Mouse (Mus musculus) neural tube, embryonic 10.5 days (tissue): ENCODE measurements around the gene Usp30.

Source experiments
- DNase-seq: peaks from one replicate; pipeline ENCODE4 v3.0.0-alpha.2; 2017; ENCODE audit warnings: low spot score; ENCODE audit errors: extremely low spot score

The Usp30 gene

DNA sequence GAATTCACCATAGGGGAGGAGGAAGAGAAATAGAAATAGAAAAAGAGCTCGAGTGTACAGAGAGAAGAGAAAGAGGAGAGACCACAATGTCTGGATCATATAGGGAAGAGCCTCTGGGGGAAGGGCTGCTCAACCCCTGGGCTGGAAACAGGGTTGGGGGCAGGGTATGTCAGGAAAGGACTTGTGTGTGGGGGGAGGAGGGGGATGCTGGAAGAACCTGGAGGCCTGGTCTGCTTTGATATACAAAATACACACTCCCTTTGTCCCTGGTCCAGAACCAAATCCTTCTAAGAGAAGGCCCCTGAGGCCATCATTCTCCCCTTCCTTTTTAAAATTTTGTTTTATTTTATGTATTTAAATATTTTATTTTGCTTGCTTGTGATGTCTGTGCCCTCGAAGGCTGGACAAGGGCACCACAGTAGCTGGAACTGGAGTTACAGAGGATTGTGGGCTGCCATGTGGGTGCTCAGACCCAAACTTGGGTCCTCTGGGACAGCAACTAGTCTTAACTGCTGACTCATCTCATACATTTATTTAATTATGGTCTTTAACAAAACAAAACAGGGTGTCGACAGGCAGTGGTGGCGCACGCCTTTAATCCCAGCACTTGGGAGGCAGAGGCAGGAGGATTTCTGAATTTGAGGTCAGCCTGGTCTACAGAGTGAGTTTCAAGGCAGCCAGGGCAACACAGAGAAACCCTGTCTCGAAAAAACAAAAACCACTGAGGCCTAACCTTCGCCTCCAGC, 61.4 kb downstream of the Usp30 start:
- DNase-seq = no peak

DNA sequence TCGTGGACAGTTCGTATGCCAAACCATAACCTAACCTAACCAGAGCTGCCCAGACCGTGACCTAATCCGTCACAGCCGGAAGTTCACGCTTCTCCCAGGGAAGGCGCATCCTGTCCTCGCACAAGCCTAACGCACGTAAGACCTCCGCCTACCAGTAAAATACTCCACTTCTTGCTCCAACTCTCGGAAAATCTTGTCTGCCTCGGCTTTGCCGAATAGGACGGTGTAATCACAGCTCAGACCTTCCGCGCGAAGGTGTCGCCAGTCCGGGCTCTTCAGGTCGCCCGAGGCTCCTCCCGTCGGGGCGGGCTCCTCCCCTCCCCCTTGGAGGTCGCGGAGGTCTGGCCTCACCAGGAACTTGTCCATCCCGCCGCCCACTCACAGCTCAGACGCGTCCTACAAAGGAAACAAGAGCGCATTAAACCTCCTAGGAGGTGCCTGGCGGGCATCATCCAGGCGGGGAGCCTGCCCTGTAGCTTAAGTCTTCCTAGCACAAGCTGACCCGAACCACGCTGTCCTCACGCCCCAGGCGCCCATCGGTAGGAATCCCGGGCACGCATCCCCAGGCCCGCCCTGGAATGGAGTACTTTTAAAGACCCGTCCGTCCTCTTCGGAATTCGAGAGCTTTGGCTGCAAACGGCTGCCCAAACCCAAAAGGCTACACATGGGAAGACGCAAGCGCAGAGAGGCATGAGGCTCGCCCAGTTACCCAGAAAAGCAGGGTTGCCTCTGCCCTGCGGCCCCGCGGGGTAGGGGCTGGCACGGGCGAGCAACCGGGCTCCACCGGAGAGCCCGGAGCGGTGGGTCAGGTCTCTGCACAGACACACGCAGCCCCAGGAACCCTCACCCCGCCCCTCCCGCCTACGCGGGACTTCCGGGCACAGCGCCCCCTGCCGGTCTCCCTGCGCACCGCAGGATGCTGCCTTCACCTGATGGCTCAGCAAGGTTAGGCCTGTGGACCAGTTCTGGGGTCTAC, 62.4 kb downstream of the Usp30 start, which contains the start of gene Alkbh2:
TSS of gene Alkbh2 (minus strand) at position 845 of the 976 bp plus-strand sequence.
- peak; percentile 98 for DNase-seq

GRCm38 (mm10) chr5:114129550-114130210, 64.4 kb downstream of the Usp30 start:
- DNase-seq = no peak

DNA sequence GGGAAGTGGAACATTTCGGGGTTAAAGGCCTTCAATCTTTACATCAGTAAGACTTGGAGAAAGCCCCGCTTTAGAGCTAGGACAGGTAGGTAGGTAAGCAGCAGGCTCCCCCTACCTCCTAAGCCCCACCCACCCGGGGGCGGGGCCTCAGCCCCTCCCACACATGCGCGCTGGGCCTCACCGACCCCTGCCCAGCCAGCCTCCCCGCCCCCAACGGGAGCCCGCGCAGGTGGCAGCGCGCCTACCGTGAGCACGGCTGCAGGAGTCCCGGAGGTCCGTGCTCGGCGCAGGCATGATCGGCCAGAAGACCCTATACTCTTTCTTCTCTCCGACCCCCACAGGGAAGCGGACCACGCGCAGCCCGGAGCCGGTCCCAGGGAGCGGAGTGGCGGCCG, 64.9 kb downstream of the Usp30 start, which contains the start of gene Ung:
TSS of gene Ung (plus strand) at position 176 of the 395 bp plus-strand sequence.
- DNase-seq = no peak

DNA sequence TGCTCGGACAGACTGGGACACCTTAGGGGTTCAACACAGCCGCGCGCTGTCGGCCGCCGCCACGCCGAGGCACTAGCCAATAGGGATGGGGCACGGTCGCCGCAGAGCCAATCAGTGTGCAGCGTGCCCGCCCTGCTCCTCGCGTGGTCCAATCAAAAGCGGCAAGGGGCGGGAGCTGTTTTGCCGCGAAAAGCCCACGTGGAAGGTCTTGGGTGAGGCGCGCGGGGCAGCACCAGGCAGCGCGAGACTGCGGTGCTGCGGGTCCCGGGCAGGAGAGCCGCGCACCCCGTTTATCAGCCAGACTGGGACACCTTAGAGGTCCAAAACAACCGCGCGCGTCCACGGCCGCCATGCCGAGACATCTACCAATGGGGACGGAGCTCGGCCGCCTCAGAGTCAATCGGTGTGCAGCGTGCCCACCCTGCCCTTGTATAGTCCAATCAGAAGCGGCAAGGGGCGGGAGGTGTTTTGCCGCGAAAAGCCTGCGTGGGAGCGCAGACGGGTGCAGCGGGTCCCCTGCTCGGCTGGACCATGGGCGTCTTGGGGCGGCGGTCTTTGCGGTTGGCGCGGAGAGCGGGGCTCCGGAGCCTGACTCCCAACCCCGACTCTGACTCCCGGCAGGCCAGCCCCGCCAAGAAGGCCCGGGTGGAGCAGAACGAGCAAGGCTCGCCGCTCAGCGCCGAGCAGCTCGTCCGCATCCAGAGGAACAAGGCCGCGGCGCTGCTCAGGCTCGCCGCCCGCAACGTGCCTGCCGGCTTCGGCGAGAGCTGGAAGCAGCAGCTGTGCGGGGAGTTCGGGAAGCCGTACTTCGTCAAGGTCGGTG, 65.6 kb downstream of the Usp30 start:
- DNase-seq = peak; percentile 96

- DNase-seq = no peak
These were observed 66.2 kb downstream of the Usp30 start for GRCm38 (mm10) chr5:114131521-114131840.

DNA sequence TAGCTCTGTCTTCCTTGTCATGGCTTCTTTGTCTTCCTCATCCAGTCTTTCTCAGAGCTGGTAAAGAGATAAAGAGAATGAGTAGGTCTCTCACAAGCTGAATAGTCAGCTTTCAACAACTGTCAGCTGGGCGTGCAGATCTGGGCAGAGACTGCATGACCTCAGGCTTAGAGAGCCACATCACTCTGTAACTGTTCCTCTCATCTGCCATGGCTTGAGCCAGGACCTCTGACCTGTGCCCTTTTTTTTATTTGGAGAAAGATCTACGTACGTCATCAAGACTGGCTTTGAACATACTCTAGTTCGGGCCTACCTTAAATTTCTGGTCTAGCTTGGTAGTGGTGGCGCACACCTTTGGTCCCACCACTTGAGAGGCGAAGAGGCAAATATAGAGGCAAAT, 67.6 kb downstream of the Usp30 start:
- DNase-seq = no peak

DNA sequence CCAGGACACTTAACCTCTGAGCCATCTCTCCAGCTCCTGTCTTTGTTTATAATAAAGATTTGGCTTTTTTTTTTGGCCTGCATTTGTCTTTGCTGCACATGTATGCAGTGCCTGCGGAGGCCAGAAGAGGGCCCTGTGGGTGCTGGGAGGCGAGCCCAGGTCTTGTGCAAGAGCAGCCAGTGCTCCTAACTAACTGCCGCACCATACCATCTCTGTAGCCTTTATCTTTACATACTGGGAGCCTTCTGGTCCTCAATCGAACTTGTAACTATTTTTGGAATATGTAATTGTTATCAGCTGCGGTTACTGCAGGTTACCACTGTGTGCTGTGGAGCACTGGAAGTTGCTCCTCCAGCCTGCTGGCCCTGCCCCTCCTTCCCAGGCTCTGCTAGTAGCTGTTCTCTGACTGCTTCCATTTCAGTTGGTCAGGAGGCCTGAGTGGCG, 68.9 kb downstream of the Usp30 start:
- DNase-seq = no peak

DNA sequence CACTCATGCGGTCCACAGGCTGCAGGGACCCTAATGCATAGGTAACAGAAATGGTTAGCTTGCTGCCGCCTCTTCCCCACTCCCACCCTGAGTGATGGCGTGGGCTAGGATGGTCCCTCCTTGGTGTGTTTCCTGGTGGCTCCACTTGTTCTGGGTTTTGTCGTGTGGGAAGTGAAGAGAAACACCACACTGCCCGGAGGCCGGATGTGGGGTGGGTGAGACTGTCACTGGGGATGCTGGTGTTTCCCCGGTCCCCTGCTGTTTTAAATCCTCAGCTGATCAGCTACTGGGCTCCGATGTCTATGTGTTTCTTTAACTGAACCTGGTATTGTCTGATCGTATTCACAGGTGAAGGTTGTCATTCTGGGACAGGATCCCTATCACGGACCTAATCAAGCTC, 70.3 kb downstream of the Usp30 start:
- no peak for DNase-seq

DNA sequence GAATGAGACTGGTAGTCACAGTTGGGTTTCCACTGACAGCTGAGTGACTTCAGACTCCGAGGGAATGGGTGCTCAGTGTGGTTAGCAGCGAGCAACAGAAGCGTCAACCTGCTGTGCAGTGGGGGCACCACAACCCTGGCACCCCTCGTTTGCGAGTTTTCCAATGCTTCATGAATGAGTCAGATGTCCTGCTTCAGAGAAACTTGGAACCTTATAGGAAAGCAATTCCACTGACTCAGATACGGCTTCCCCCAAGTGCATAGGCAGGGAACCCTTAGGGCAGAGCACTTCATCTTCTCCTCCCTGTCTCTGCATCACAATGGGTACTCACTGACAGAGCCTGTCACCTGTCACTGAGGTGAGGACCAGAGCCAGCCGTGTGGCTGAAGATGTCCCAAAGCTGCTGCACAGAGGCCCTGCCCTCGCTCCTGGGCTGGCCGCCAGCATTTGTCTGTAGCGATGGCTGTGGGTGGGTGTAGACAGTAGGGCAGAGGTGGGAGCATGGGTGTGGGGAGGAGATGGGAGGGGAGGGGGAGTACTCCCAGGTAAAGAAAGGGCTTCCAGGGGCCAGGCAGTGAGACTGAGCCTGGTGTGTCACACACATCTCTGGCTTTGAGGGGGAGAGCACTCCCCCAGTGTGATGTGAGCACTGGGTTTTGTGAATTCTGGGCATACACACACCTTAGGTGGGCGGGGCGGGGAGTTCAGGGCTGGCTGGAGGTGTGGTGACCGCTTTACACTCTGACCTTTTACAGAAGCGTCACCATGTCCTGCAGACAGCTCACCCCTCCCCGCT, 72.4 kb downstream of the Usp30 start:
- no peak for DNase-seq

DNA sequence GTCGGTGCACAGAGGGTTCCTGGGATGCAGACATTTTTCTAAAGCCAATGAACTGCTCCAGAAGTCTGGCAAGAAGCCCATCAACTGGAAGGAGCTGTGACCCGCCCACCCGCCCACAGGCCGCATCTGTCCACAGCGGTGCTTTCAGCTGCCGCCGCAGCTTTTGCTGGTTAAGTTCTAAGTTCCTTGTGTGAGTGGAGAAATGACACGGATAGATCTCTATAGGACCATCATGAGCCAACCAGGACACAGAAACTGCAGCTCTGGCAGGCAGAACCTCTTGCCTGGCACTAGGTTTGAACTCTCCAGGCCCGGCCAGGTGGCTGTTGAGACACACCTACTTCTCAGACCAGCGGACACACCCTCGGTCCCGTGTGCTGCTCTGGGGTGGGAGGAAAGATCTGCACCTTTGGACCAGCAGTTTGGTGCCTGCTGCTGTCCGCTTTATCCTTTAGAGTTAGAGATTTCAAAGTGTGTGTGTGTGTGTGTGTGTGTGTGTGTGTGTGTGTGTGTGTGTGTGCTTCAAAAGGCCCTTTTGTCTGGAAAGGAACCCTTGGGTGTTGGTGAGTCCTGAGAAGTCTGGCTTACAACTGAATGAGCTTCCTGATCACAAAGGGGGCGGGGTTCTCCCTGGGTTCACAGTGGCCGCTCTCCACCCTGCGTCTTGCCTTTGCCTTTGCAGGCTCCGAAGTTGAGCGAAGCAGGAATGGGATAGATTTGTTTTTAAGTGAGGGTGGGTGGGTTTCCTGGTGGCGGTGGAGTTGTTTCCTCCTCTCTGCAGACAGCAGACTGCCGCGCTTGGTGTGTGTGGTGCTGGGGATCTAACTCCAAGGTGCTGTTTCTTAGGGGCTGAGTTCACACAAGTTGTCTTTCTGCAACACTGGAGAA, 73.3 kb downstream of the Usp30 start:
- no peak for DNase-seq

- no peak for DNase-seq
These were observed 73.9 kb downstream of the Usp30 start for GRCm38 (mm10) chr5:114139175-114139574.

DNA sequence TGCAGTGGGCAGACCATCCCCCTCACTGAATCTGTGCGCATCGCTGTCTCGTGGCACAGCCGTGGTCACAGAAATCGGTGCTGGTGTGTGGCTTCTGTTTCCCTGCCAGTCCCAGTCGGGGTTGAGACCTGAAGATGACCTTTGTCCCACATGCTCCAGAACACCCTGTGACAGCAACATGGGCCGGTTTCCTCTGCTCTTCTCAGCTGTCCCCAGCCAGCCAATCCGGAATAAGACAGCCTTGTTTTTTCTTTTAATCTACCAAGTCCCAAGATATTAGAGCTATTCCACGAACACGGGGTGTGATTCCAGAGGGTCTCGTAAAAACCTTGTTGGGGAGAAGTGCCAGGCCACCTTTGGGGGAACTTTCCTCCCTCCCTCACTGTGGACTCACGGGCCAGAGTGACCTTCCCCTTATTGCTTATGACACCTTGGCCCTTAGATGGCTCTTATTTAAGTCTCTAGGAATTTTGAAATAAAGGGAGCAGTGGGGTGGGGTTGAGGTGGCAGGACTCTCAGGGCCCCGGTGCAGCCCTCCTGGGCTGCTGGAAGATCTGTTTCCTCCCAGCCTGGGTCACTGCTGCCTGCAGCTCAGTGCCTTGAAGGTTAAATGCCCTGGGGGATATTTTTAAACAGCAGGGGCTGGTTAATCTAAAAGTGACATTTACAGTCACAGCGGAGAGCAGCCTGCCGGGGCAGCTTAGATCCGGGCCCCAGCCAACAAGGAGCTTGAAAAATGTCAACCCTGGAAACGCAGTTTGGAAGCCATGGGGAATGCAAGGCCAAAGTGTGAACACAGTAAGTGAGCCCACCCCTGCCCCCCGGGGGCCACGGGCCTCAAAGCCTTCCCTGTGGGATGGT, 81.0 kb downstream of the Usp30 start, which contains the start of gene Acacb:
TSS of gene Acacb (plus strand) at position 508 of the 861 bp plus-strand sequence.
- no peak for DNase-seq

GRCm38 (mm10) chr5:114147043-114147972, 82.0 kb downstream of the Usp30 start:
- no peak for DNase-seq

- no peak for DNase-seq
These were observed 87.3 kb downstream of the Usp30 start for GRCm38 (mm10) chr5:114152359-114153092.

- DNase-seq = peak; percentile 38
These were observed 88.2 kb downstream of the Usp30 start for GRCm38 (mm10) chr5:114153490-114153889.
